Mouse (Mus musculus): Measurements from ENCODE around the gene Tvp23a. TPM values are rescaled to one million over a fixed set of nuclear protein-coding genes. Genes with fewer than 3 reads are reported as not detected.

Gene Tvp23a
- not detected in 2 replicates for polyA plus RNA-seq (2012; ENCODE audit: insufficient read depth, insufficient read length, missing spikeins)

DNA sequence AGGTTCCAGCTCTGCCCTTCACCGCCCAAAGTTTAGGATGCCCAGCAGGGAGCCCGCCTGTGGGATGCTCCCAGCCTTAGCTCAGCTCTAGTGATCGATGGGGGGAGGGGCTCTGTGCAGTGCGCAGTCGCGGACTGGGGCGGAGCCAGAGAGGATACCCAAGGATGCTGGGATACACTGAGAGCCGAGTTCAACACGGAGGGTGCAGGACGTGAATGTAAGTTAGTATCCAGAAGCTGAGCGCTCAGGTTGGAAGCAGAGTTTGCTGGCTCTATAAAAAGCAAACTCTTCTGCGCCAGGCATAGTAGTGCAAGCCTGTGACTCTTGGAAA lies at the start of gene Tvp23a:
Tvp23a (minus strand) TSS at position 99 of the 331 bp plus-strand sequence.
- peaks cover 22% of the 10 kb centered on the region for H3K4me1 ChIP-seq (ENCODE audit: control insufficient read depth, insufficient read depth, low read length)
- no peak within 1 kb of the TSS for H3K27ac ChIP-seq (ENCODE audit: insufficient read depth, low read depth, low read length)
- TF ChIP-seq CTCF (IDR thresholded peaks at IDR 0.05; ENCODE audit: low read depth, low read length) (no peak), POLR2A (IDR thresholded peaks at IDR 0.05; ENCODE audit: borderline replicate concordance, low read depth, low read length) (no peak)
- no peak within 1 kb of the TSS for H3K4me3 ChIP-seq (ENCODE audit: insufficient read depth, low read length)

DNA sequence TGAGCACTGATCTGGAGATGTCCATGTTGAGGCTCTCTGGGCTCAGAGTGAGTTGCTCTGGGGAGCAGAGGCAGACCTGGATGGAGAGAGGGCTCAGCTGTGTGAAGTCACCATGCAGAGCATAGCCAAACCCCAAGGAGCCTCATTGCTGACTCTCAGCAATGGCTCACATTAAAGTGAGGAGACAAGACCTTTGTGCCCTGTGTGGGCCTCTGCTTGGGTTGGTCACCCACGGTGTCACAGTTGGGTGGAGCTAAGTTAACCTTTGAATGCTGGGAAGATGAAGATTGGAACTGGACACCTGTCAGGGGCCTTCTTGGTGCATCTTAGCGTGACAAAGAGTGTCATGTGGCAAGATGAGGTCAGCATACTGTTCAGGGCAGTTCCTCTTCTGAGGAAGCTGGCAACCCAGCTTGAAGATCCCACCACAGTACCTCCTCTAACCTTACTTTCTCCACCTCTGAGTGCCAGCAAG lies 48.7 kb upstream of the Tvp23a start:
- Histone ChIP-seq H3K4me1 (ENCODE audit: control insufficient read depth, insufficient read depth, low read length) (peaks cover 51% of the 10 kb centered on the region), H3K27ac (ENCODE audit: insufficient read depth, low read depth, low read length) (peak overlapping the region; percentile 38), H3K4me3 (ENCODE audit: insufficient read depth, low read length) (no peak overlapping the region)
- TF ChIP-seq CTCF (IDR thresholded peaks at IDR 0.05; ENCODE audit: low read depth, low read length), result no peak
- TF ChIP-seq POLR2A (IDR thresholded peaks at IDR 0.05; ENCODE audit: borderline replicate concordance, low read depth, low read length), result no peak

DNA sequence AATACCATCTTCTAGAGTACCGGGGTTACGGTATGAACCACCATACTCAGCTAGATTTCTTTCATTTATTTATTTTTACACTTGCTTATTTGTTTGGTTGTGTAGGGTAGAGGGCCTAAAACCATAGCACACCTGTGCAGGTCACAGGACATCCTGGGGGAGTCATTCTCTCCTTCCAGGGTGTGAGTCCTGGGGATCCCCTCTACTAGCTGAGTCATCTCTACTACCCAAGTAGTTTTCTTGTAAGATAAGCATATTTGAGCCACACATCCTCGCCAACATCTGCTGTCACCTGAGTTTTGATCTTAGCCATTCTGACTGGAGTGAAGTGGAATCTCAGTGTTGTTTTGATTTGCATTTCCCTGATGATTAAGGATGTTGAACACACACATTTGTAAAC lies 45.4 kb upstream of the Tvp23a start:
- no peak overlapping the region for H3K27ac ChIP-seq (ENCODE audit: insufficient read depth, low read depth, low read length)
- H3K4me3 ChIP-seq (ENCODE audit: insufficient read depth, low read length), result no peak overlapping the region
- TF ChIP-seq POLR2A (IDR thresholded peaks at IDR 0.05; ENCODE audit: borderline replicate concordance, low read depth, low read length) (no peak), CTCF (IDR thresholded peaks at IDR 0.05; ENCODE audit: low read depth, low read length) (no peak)
- H3K4me1 ChIP-seq (ENCODE audit: control insufficient read depth, insufficient read depth, low read length), result peaks cover 48% of the 10 kb centered on the region

DNA sequence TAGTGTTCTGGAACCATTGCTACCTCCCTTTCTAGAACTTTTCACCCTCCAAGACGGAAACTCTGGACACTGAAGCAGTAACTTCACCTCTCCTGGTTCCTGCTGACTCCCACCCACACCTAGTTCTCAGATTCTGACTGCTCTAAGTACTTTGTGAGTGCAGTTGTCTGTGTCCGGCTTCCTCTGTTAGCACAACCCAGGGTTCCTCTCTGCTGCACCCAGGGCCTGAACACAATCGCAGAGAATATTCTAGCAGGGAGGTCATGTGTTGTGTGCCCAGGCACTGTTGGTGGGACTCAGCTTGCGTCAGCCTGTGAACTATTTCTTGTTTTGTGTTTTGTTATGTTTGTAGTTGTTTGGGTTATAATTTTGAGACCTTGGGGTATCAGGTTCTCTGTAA lies 44.6 kb upstream of the Tvp23a start:
- Histone ChIP-seq H3K27ac (ENCODE audit: insufficient read depth, low read depth, low read length) (no peak overlapping the region), H3K4me3 (ENCODE audit: insufficient read depth, low read length) (no peak overlapping the region), H3K4me1 (ENCODE audit: control insufficient read depth, insufficient read depth, low read length) (peaks cover 50% of the 10 kb centered on the region)
- TF ChIP-seq POLR2A (IDR thresholded peaks at IDR 0.05; ENCODE audit: borderline replicate concordance, low read depth, low read length) (no peak), CTCF (IDR thresholded peaks at IDR 0.05; ENCODE audit: low read depth, low read length) (no peak)

DNA sequence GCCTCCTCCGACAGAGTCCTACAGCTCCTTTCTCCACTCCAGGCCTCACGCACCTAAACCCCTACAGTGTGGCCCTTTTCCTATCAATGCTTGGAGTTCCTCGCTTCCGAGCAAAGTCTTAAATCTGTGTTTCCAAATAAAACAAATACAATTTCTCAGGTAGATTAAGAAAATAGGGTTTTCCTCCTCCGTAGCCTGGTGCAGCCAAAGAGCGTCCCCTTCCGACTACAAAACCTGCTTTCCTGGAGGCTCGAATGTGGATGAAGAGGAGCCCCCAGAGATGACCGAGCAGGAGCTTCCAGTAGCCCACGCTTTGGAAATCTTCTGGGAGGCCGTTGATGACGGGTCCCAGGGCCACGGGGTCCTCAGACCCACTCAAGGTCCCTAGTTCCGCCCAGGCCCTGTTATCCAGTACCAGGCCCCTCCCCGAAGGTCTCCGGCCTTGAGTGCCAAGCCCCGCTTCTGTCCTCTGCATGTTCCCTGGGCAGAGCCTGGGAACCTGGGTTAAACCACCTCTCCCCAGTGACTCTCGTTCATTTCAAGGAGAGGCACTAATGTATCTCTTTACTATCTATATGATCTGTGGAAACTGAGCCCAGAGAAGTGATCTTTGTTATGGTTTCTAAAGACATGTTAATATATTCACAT lies 43.5 kb upstream of the Tvp23a start:
- Histone ChIP-seq H3K4me1 (ENCODE audit: control insufficient read depth, insufficient read depth, low read length) (peaks cover 40% of the 10 kb centered on the region), H3K27ac (ENCODE audit: insufficient read depth, low read depth, low read length) (no peak overlapping the region), H3K4me3 (ENCODE audit: insufficient read depth, low read length) (no peak overlapping the region)
- no peak for TF ChIP-seq POLR2A (IDR thresholded peaks at IDR 0.05; ENCODE audit: borderline replicate concordance, low read depth, low read length)
- TF ChIP-seq CTCF (IDR thresholded peaks at IDR 0.05; ENCODE audit: low read depth, low read length), result no peak

DNA sequence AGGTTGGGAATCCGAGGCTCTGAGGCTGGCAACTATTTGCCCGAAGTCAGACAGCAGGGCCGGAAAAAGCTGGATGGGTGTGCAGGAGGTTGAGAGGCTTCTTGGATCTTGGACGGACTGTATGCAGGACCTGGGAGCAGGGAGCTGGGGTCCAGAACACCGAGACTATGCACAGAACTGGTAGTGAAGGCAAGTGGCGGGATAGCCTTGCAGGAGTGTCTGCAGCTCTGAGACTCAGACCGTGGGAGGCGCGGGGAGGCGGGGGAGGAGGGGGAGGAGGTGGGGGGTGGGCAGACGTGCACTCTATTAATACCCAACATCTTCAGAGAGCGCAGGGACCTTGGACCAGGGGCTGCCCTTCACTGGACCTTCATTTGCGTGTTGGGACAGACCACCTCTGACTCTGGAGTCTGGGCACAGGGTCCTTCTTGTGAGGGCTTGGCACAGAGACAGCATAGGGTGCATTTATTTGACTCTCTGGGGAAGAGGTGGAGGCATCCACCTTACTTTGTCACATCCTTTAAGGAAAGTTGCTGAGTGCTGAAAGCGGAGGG lies 42.8 kb upstream of the Tvp23a start:
- Histone ChIP-seq H3K4me3 (ENCODE audit: insufficient read depth, low read length) (peak overlapping the region; percentile 33), H3K27ac (ENCODE audit: insufficient read depth, low read depth, low read length) (no peak overlapping the region)

DNA sequence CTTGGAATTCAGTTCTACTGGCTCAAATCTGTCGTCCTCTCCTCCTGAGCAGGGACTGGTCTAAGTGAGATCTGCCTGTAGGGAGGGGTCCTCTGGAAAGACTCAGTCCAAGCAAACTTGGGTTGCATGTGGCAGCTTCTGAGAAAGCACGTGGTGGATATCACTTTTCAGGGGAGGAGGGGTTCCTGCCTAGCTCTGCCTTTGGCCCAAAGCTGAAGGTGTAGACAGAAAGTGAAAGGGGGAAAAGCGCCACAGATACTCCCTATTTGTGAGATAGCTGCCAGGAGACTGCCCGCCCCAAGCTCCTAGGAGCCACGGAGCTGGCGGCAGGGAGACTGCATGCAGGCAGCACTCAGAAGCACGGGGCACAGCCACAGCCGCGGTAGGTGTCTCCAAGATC lies 42.3 kb upstream of the Tvp23a start:
- TF ChIP-seq POLR2A (IDR thresholded peaks at IDR 0.05; ENCODE audit: borderline replicate concordance, low read depth, low read length) (no peak), CTCF (IDR thresholded peaks at IDR 0.05; ENCODE audit: low read depth, low read length) (no peak)
- Histone ChIP-seq H3K27ac (ENCODE audit: insufficient read depth, low read depth, low read length) (no peak overlapping the region), H3K4me3 (ENCODE audit: insufficient read depth, low read length) (peak overlapping the region; percentile 33)

More for the DNA sequence above, 42.8 kb upstream of the Tvp23a start:
- no peak for TF ChIP-seq CTCF (IDR thresholded peaks at IDR 0.05; ENCODE audit: low read depth, low read length)
- peaks cover 33% of the 10 kb centered on the region for H3K4me1 ChIP-seq (ENCODE audit: control insufficient read depth, insufficient read depth, low read length)

DNA sequence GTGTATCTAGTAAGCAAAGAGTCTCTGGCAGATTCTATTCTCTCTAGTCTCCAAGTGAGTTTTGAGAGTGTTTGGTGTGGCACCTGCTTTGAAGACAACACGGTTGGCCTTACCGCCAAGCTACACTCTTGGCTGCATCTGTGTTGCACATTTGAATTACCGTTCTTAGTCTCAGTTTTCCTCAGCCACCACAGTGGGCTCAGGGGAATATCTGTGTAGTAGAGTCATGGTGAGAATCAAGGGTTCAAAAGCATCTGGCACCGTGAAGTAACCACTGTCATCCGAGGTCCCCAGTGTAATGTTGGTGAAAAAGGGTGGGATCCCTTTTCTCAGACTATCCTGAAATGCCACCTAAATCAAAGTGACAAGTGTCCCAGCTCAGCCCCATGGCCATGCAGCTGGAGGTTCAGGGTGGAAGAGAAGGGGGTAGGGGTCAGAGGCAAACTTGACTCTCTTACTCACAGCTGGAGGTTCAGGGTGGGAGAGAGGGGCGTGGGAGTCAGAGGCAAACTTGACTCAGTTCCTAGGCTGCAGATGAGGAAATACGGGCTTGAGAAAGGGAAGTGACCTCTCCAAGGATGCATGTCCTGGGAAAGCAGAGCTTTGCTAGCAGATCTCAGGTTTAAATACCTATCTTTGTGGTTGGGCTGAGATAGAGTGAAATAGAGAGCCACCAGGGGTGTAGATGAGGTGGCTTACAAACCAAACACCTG lies 41.8 kb upstream of the Tvp23a start:
- no peak for TF ChIP-seq CTCF (IDR thresholded peaks at IDR 0.05; ENCODE audit: low read depth, low read length)
- no peak for TF ChIP-seq POLR2A (IDR thresholded peaks at IDR 0.05; ENCODE audit: borderline replicate concordance, low read depth, low read length)
- peak overlapping the region; percentile 33 for H3K4me3 ChIP-seq (ENCODE audit: insufficient read depth, low read length)
- H3K4me1 ChIP-seq (ENCODE audit: control insufficient read depth, insufficient read depth, low read length), result peaks cover 28% of the 10 kb centered on the region
- H3K27ac ChIP-seq (ENCODE audit: insufficient read depth, low read depth, low read length), result no peak overlapping the region

More for the DNA sequence above, 42.3 kb upstream of the Tvp23a start:
- H3K4me1 ChIP-seq (ENCODE audit: control insufficient read depth, insufficient read depth, low read length), result peaks cover 28% of the 10 kb centered on the region

DNA sequence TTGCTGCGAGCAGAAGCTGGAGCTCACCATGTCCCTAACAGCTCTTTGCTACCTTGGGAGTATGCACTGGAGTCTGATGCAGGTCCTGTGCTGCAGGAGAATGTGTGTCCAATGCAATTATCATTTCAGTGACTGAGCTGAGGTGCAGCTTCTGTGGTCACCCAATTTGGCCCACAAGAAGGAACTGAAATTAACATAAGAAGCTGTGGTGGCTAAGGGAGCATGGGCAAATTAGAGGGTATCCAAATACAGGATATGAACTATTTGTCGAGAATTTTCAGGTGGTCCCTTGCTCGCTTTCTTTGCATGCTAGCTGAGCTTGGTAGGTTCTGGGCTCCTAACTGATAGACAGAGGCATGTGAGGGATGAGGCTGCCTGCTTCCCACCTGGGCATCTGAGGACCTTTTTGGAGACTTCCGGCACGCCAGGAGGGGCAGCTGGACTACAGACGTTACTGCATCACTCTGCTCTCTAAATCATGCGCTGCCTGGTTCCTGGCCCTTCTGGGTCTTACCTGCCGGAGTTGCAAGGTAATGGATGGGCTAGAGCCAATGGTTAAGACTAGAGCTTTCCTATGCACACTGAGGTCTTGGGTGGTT lies 40.8 kb upstream of the Tvp23a start:
- Histone ChIP-seq H3K4me1 (ENCODE audit: control insufficient read depth, insufficient read depth, low read length) (peaks cover 36% of the 10 kb centered on the region), H3K4me3 (ENCODE audit: insufficient read depth, low read length) (peak overlapping the region; percentile 1; the same call in 1 of the 2 replicates), H3K27ac (ENCODE audit: insufficient read depth, low read depth, low read length) (peak overlapping the region; percentile 22; the same call in 1 of the 2 replicates)
- TF ChIP-seq POLR2A (IDR thresholded peaks at IDR 0.05; ENCODE audit: borderline replicate concordance, low read depth, low read length), result no peak
- TF ChIP-seq CTCF (IDR thresholded peaks at IDR 0.05; ENCODE audit: low read depth, low read length), result no peak

Measured in bone marrow macrophage, adult 2 months (primary cell).